Mouse (Mus musculus) retina, postnatal 1 day (tissue): ENCODE results near the gene Dok5.
A peak's percentile ranks its signal among the peaks of the same experiment; 100 is the strongest.

Experiments used
- DNase-seq: peaks from one replicate; pipeline ENCODE4 v3.0.0-alpha.2; 2012

Dok5 gene

GRCm38 (mm10) chr2:170802984-170803383 lies 71.4 kb downstream of the Dok5 start:
- peak; percentile 39 for DNase-seq

GRCm38 (mm10) chr2:170807555-170808258 lies 76.1 kb downstream of the Dok5 start:
- no peak for DNase-seq

GRCm38 (mm10) chr2:170808259-170808789 lies 76.7 kb downstream of the Dok5 start:
- DNase-seq: no peak

DNA sequence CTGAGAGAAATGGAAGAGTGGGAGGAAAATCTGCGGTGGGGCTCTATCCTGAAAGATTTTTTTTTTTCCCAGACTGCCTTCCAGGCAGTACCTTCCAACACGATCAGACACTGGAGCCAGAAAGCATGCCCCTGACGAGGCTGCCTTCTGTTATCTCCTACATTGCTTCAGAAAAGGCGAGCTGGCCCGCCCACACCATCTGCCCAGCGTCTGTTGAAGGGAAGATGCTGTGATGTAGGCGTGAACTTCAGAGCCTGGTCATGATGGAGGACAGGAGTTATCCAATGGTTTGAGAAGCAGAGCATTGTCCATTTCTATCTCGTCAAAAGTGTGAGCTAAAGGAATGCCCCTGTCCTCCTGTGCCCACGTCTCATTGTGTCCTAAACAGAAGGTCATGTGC lies 79.7 kb downstream of the Dok5 start:
- peak; percentile 35 for DNase-seq

GRCm38 (mm10) chr2:170816302-170816701 lies 84.7 kb downstream of the Dok5 start:
- no peak for DNase-seq

- no peak for DNase-seq
Observed at GRCm38 (mm10) chr2:170817112-170817703, 85.6 kb downstream of the Dok5 start.

DNA sequence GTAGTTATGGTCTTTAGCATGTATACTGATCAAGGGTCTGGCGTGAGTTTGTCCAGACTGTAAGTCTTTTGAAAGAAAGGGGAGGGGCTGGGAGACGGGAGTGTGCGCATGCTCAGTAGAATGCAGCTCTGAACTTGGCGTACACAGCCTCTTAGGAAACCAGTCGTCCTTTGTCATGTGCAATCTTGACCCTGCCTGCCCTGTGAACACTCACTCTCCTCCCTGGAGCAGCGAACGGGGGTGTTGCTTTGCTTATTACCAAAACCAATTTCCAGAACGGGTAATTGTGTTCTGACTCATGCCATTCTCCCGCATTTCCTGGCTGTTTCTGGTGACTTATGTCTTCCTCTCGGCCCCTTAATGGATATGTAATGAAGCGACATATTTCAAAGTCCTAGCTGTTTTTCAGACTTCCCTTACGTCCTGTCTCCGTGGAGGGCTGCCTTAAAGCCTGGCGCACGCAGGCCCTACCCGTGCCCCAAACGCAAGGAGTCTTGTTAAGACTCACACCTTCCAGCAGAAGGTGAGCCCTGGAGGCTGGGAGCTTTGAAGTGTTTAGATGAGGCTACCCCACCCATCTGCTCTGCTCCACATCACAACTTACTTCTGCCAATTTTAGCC lies 95.3 kb downstream of the Dok5 start:
- no peak for DNase-seq

GRCm38 (mm10) chr2:170828757-170829156 lies 97.2 kb downstream of the Dok5 start:
- DNase-seq: no peak

- DNase-seq: no peak
Observed at GRCm38 (mm10) chr2:170829191-170829611, 97.6 kb downstream of the Dok5 start.

GRCm38 (mm10) chr2:170829988-170830387 lies 98.4 kb downstream of the Dok5 start:
- DNase-seq: no peak

DNA sequence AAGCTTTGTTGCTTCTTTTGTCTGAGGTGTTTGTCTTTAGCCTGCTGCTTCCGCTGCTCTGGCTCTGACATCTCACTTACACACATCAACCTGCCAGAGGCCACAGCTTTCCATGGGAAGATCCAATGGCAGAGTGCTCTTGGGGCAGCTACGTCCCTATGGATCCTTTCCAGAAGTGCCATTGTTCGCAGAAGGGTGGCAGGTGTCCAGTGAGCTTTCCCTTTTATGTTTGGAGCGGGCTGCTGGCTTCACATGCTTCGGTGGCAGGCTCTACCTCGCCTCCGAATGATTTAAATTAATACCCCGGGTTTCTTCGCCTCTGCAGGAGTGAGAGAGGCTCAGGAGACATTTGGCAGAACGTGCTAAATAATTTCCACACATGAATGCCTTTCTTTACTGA lies 105.3 kb downstream of the Dok5 start:
- peak; percentile 27 for DNase-seq

DNA sequence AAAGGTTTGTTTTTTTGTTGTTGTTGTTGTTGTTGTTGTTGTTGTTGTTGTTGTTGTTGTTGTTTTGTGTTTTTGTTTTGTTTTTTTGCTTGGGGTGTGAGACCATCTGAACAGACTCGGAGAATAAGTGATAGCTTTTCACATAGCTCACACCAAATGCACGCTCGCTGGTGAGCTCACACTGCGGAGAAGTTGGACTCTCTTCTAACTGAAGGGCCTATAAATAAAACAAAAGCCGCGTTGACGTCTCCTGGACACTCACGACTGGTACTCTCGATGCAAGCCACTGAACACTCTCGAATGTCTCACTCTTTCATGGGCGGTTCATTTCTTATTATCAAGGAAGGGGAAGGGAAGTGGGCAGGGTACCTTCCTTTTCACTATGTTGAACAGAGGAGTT lies 105.8 kb downstream of the Dok5 start:
- DNase-seq: no peak

DNA sequence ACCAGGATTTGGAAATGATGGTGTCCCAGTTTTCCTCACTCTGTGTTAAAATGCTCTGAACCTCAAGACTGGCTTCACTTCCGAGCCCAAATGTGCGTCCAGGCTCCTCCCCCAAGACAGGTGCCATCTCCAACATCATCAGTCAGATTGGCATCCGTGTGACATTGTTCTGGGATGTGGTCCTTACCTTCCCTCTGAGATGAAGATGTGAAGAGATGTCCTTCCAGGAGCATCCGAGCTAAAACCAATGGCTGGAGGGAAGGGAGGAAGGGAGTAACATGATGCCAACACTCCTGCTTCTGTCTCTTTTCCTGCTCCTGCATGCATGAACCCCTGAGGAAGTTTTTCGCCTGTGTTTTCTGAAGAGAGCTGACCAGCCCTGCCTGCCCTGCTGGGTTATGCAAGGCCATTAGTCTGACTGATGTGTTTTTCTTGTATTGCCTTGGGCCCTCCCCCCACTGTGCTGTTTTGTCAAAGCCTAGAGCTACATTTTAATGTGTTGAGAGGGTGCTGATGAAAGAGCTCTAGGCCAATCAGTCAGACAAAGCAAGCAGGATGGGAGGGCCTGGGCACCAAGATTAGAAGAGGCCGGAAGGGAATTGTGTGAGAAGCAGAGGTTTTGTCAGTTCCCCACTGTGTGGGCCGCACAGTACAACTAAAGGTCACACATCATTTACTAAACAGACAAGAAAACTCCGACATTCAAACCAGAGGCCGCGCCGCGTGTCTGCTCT lies 106.4 kb downstream of the Dok5 start:
- DNase-seq: peak; percentile 60

DNA sequence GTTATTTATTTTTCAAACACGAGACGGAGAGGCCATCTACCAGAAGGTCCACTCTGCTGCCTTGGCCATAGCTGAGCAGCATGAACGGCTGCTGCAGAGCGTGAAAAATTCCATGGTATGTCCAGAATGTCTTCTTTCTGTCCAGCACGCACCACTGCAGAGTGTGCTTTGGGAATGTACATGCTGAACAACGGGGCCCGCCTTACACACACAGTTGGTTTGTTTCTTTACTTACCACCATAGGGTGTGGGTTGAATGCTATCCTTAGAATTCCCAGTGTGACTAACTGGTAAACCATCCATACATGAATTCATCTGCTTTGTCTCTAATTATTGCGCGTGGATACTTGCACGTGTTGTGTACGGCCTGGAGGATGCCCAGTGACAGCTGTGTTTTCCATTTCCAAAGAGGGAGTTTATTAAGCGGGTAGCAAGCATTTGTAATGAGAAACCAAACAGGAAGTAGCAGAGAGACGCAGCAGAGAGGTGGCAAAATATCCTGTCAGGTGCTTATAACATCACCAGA lies 109.9 kb downstream of the Dok5 start:
- DNase-seq: no peak

DNA sequence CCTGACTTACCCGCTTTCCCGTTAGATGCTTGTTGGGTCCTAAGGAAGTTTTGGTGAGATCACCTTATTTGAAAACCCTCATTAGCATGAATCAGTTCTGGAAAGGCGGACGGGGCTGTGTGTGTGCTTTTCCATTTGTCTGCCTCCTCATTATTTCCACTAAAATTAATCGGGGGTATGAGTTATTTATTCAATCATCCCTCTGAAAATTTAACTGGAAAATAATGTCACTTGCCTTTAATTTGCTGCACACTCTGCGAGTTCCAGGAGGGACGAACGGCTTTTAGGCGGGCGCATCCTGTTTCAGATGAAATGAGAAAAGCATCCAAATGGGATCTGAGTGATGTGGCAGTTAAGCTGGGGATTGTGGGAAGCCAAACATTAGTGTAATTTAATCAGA lies 113.9 kb downstream of the Dok5 start:
- no peak for DNase-seq

GRCm38 (mm10) chr2:170850058-170850457 lies 118.5 kb downstream of the Dok5 start:
- no peak for DNase-seq

DNA sequence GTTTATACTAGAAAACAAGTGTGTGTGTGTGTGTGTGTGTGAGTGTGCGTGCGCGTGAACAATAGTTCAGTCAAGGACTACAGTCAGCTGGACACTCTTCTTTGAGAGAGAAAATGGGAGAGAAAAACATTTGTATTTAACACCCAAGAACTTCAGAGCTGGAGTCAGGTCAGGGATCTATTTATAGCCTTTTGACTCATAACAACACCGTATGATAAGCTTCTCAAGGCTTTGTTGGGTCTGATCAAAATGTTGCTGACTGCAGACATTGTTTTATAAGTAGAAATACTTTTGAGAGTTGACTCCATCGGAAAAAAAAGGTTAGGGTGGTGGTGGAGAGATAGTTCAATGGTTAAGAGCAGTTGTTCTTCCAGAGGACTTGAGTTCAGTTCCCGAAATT lies 120.7 kb downstream of the Dok5 start:
- no peak for DNase-seq

GRCm38 (mm10) chr2:170855210-170855609 lies 123.6 kb downstream of the Dok5 start:
- DNase-seq: no peak

GRCm38 (mm10) chr2:170856085-170856484 lies 124.5 kb downstream of the Dok5 start:
- DNase-seq: no peak

DNA sequence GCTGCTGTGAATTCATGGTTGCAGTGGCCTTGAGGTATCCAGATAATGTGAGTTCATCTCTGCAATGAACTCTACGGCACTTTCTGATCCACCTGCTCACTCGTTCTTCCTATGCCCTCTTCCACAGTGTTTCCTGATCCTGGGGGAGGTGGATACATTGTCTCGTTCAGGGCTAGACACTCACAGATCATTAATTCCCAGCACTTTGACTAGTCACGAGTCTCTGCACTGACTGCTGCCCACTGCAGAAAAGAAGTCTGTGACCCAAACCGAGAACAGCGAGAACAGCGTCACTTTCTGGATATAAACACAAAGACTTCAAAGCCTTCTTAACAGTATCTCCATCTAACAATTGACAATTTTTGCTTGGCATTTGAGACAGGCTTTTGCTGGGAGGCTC lies 125.9 kb downstream of the Dok5 start:
- DNase-seq: no peak

- DNase-seq: no peak
Observed at GRCm38 (mm10) chr2:170858640-170859039, 127.0 kb downstream of the Dok5 start.

- no peak for DNase-seq
Observed at GRCm38 (mm10) chr2:170860576-170860975, 129.0 kb downstream of the Dok5 start.

DNA sequence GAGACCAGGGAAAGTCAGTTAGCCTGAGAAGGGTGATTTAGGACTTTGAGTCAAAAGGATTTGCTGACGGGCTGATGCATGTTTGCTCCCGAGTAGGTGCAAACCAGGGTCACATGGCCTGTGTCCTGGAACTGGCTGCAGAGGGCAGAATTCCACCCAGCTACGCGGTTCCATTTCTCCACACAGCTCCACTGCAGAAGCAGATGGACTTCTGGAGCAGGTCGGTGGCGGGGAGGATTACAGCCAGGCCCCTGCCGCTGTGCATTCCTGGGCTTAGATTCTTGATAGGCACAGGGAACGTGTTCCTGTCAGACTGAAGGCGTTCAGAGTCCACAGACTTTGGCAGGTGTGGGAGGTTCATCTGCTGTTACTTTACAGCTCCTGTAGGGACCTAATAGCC lies 131.2 kb downstream of the Dok5 start:
- DNase-seq: no peak
